1 mouse cellular context compared by ENCODE assay signal in the genomic region with DNA sequence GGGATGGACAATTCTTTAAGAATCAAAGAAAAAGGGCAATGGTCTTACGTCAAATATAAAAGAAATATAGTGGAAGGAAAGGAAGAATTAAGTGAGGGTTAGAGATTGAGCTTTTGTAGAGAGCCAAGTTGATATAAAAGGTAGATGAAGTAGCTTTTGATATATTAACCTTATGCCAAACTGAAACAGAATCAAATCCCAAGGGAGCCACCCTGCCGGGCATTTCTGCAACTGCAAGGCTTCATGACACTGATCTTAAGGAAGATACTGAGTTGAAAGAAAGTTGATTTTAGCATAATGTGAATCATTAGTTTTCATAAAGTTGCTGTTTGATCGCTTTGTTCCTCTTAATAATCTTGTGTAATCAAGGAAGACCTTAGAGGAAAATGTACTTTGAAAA.
A peak's percentile ranks its signal among the peaks of the same experiment; 100 is the strongest.
TF ChIP-seq lines count a peak whose summit lies in the region.

No protein-coding gene starts in this region.

TF ChIP-seq in CH12.LX, 34 proteins besides CTCF, POLR2A, EP300 and RAD21:
- TF ChIP-seq JUND (conservative IDR thresholded peaks at IDR 0.05; ENCODE audit: low read depth, low read length): no peak
- 0 out of 2 replicates have a peak, but pooled peaks have one; percentile 28 for TF ChIP-seq KAT2A (IDR thresholded peaks at IDR 0.05; ENCODE audit: insufficient replicate concordance, low read length)
